23 mouse cellular contexts compared by ENCODE assay signal in the genomic region with DNA sequence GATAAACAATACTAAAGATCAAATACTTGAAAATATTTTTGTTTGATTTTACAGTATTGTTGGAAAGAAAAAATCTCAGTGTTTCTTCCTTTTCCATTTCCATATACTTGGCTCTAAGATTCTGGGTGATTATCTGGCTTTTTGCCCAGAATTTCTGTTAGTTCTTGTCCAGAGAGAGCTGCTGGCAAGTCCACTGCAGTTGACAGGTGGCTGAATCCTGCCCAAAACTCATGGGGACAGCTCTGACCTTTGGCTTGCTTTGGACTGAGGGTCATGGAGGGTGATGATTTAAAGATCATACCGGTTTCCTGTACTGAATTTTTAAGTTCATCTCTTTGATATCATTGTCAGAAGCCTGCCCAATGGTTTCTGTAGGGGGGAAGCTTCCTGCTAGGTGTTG. TPM values are rescaled to one million over a fixed set of nuclear protein-coding genes. Genes with fewer than 3 reads are reported as not detected.
A peak's percentile ranks its signal among the peaks of the same experiment; 100 is the strongest.
DNase-seq lines count a peak whose midpoint lies in the region; ATAC-seq and TF ChIP-seq lines count a peak whose summit lies in the region.
"Had no signal": no experiment of that assay in that cellular context is flagged by ENCODE, and none has a peak within 500 bp of the region (broad histone marks: within the 10 kb centered on the region; RNA-seq: fewer than 3 reads in every experiment).

No protein-coding gene starts in this region.

- ATAC-seq in kidney, embryonic 15.5 days (replicated peaks; ENCODE audit: low FRiP score), result no peak
- ATAC-seq: intestine, postnatal 0 days had no signal

- H3K4me2 ChIP-seq in kidney, embryonic 15.5 days, result no peak overlapping the region
- H3K4me2 ChIP-seq: embryonic facial prominence, embryonic 15.5 days; heart, embryonic 15.5 days; hindbrain, embryonic 14.5 days; limb, embryonic 12.5 days; liver, embryonic 15.5 days; midbrain, embryonic 11.5 days had no signal

- H3K4me1 ChIP-seq in heart, embryonic 10.5 days, result no peaks in the 10 kb centered on the region
- H3K4me1 ChIP-seq in kidney, embryonic 15.5 days, result no peaks in the 10 kb centered on the region
- H3K4me1 ChIP-seq in thymus, adult 2 months (replicated peaks; ENCODE audit: control insufficient read depth, insufficient read depth, low read length), result no peaks in the 10 kb centered on the region
- H3K4me1 ChIP-seq: embryonic facial prominence, embryonic 15.5 days; forebrain, embryonic 10.5 days; heart, embryonic 15.5 days; limb, embryonic 12.5 days; liver, embryonic 15.5 days had no signal

- no peak overlapping the region for H3K27ac ChIP-seq in heart, embryonic 10.5 days
- no peak overlapping the region for H3K27ac ChIP-seq in kidney, embryonic 15.5 days
- H3K27ac ChIP-seq in thymus, adult 2 months (ENCODE audit: control insufficient read depth, insufficient read depth, low read length), result no peak overlapping the region
- H3K27ac ChIP-seq: embryonic facial prominence, embryonic 15.5 days; forebrain, embryonic 10.5 days; heart, embryonic 15.5 days; hindbrain, embryonic 14.5 days; left cerebral cortex, adult 2 months; limb, embryonic 12.5 days; liver, embryonic 15.5 days; macrophage had no signal

- H3K27me3 ChIP-seq in heart, embryonic 10.5 days (ENCODE audit: insufficient read depth, poor library complexity, severe bottlenecking), result no peaks in the 10 kb centered on the region
- H3K27me3 ChIP-seq in kidney, embryonic 15.5 days, result no peaks in the 10 kb centered on the region
- no peaks in the 10 kb centered on the region for H3K27me3 ChIP-seq in thymus, adult 2 months (ENCODE audit: control insufficient read depth, insufficient read depth, low read length)
- H3K27me3 ChIP-seq: embryonic facial prominence, embryonic 15.5 days; heart, embryonic 15.5 days; limb, embryonic 12.5 days; liver, embryonic 15.5 days had no signal

- H3K9me3 ChIP-seq in heart, embryonic 10.5 days, result no peaks in the 10 kb centered on the region
- H3K9me3 ChIP-seq in kidney, embryonic 15.5 days (replicated peaks), result no peaks in the 10 kb centered on the region
- H3K9me3 ChIP-seq: embryonic facial prominence, embryonic 15.5 days; forebrain, embryonic 10.5 days; heart, embryonic 15.5 days; limb, embryonic 12.5 days; liver, embryonic 15.5 days had no signal

- no peak for TF ChIP-seq POLR2A in thymus, adult 2 months (IDR thresholded peaks at IDR 0.05; ENCODE audit: control insufficient read depth, extremely low read depth, insufficient read depth, low read length, poor library complexity)

- TF ChIP-seq CTCF in thymus, adult 2 months (IDR thresholded peaks at IDR 0.05; ENCODE audit: borderline replicate concordance, control insufficient read depth, extremely low read depth, insufficient read depth, low read length, poor library complexity), result no peak

- intact Hi-C loops in heart, postnatal 10 days (cut with DNase I), result no loop called here

- WGBS in heart, embryonic 10.5 days, result 41% methylated on average over 1 of the region's 1 CpGs
- 33% methylated on average over 1 of the region's 1 CpGs for WGBS in kidney, embryonic 15.5 days
- WGBS in thymus, adult 2 months, result 52% methylated on average over 1 of the region's 1 CpGs

- no peak overlapping the region for H3K9ac ChIP-seq in kidney, embryonic 15.5 days
- H3K9ac ChIP-seq: embryonic facial prominence, embryonic 15.5 days; heart, embryonic 15.5 days; hindbrain, embryonic 14.5 days; limb, embryonic 12.5 days; liver, embryonic 15.5 days had no signal

- H3K36me3 ChIP-seq in heart, embryonic 10.5 days, result no peaks in the 10 kb centered on the region
- no peaks in the 10 kb centered on the region for H3K36me3 ChIP-seq in kidney, embryonic 15.5 days
- no peaks in the 10 kb centered on the region for H3K36me3 ChIP-seq in thymus, adult 2 months (ENCODE audit: control insufficient read depth, insufficient read depth, low read length)
- H3K36me3 ChIP-seq: embryonic facial prominence, embryonic 15.5 days; forebrain, embryonic 10.5 days; heart, embryonic 15.5 days; limb, embryonic 12.5 days; liver, embryonic 15.5 days had no signal

- peak; percentile 83 to 87 for DNase-seq in cerebellum, postnatal 10 days
- DNase-seq in cerebellum, adult 11-12 months, result no peak
- peak; percentile 27 to 38 for DNase-seq in heart, postnatal 10 days
- DNase-seq in heart, embryonic 10.5 days (ENCODE audit: low spot score), result no peak
- peak; percentile 10 to 38 for DNase-seq in kidney, postnatal 25 days
- peak; percentile 64 for DNase-seq in adipocyte (ENCODE audit: low spot score)
- no peak for DNase-seq in thymus, adult 2 months
- DNase-seq: B cell, adult 2 months; cerebellum, adult 18-20 months; embryo, embryonic 11 days; right cerebral cortex, postnatal 14 days; thymus, postnatal 14 days had no signal

- H3K4me3 ChIP-seq in heart, embryonic 10.5 days, result no peak overlapping the region
- no peak overlapping the region for H3K4me3 ChIP-seq in kidney, embryonic 15.5 days (replicated peaks)
- H3K4me3 ChIP-seq in thymus, adult 2 months (ENCODE audit: control insufficient read depth, insufficient read depth, low read length), result no peak overlapping the region
- H3K4me3 ChIP-seq: embryonic facial prominence, embryonic 15.5 days; forebrain, embryonic 10.5 days; heart, embryonic 15.5 days; left cerebral cortex, adult 2 months; limb, embryonic 12.5 days; liver, embryonic 15.5 days had no signal

RNA-seq across cellular contexts. Expression of a gene that starts 18.7 kb away (rescaled TPM):
- not detected for total RNA-seq in heart, postnatal 10 days (2021)
- polyA plus RNA-seq in heart, embryonic 10.5 days (2016; fragmentation: Nextera tagmentation; extraction: Ambion mirVana), result not detected in 2 replicates
- not detected in 2 replicates for polyA plus RNA-seq in kidney, embryonic 15.5 days (2015; fragmentation: Nextera tagmentation; extraction: Ambion mirVana)
- polyA plus RNA-seq in thymus, adult 2 months (2012; rRNA removed), result not detected in 2 replicates
- polyA plus RNA-seq: heart, embryonic 15.5 days; intestine, postnatal 0 days; liver, embryonic 15.5 days; macrophage had no signal

Comparison
In these comparisons a context has a peak if more than half of its experiments do, and no peak if none do; other contexts are left out.
1. DNase-seq: peak in cerebellum, postnatal 10 days (2 of 2), heart, postnatal 10 days (2 of 2), kidney, postnatal 25 days (2 of 2) and adipocyte (single experiment); none in cerebellum, adult 11-12 months (single experiment), heart, embryonic 10.5 days (single experiment) and thymus, adult 2 months (single experiment).